Mouse (Mus musculus): ENCODE results near the gene Csrp3.

Csrp3 gene

DNA sequence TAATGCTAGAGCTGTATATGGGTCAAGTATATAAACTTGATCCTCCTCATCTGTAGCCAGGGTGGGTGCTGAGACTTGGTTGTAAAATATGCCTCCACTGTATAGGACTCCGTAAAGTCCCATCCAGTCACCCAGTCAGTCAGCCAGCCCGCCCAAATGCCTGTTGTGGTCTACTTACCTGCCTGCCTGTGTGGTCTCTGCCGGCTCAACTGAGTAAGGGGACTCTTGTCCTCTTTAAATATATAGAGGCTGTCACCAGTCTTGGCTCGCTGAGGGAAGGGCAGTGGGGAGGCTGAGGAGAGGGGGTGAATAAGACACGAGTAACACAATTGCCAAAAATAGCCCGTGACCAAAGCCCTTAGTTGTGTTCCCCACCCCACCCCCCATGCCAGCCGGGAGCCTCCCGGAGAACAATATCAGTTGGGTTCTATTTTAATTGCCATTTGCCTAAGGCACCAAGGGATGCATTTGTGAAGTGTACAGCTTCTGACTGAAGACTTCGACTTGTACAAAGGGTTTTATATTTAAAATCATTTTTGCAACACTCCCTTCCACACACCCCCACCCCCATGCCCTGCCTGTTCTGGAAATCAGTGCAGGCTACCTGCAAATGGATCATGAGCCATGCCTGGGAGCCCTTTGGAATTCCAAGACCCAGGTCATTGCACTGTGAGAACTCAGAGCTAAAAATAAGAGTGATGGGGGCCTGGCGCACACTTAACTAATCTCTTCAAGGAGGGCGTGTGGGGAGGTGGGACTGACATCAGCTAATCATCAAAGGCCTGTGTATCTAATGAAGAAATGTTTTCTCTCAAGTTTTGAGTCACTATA, at the start of gene Csrp3:
Gene Csrp3 (minus strand): TSS at position 214 of the 831 bp plus-strand sequence.
- DNase-seq (ENCODE audit: low spot score): no peak

DNA sequence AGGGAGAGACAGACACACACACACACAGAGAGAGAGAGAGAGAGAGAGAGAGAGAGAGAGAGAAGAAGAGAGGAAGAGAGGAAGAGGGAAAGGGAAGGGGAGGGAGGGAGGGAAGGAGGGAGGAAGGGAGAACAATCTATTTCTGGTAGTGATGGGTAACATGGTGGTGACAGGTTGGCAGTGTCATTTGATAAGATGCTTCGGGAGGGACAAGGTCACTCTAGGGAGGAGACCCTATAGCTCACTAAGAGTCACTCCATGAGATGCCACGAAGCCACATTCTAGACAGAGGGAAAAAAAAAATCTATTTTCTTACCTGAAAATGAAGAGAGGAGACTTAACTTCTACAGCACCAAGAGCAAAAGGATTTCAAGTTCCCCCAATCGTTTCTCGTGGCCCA, 48.2 kb upstream of the Csrp3 start:
- no peak for DNase-seq (ENCODE audit: low spot score)

DNA sequence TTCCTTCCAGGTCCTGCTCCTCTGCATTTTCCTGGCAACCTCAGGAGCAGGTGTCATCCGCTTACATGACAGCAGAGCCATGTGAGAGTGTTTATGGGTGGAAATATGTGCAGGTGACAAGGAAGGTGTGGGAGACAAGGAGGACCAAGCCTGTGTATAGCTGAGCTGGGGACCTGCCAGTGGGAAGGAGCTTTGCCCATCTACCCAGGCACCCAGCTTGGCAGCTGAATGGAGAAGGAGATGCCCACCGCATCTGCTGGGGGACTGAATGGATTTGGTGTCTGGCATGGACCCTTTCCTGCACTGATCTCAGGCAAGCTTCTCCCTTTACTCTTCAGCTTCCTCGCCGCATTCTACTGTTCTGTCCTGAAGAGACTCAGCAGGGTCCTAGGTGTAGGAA, 47.6 kb upstream of the Csrp3 start:
- DNase-seq (ENCODE audit: low spot score): no peak

DNA sequence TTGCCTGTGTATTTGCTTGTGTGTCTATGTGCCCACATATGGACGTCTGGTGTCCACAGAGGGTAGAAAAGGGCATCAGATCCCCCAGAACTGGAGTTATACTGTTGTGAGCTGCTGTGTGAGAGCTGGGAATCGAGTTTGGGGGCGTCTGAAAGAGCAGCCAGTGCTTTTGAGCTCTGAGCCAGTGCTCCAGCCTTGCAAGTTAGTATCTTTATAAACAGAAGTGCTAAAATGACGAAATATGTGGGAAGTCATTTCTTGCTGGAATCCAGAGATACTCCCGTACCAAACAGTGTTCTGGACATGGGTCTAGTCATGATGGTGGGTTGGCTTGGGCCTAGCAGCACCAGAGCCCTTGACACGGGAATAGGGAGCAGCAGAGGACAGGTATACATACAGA, 46.9 kb upstream of the Csrp3 start:
- no peak for DNase-seq (ENCODE audit: low spot score)

DNA sequence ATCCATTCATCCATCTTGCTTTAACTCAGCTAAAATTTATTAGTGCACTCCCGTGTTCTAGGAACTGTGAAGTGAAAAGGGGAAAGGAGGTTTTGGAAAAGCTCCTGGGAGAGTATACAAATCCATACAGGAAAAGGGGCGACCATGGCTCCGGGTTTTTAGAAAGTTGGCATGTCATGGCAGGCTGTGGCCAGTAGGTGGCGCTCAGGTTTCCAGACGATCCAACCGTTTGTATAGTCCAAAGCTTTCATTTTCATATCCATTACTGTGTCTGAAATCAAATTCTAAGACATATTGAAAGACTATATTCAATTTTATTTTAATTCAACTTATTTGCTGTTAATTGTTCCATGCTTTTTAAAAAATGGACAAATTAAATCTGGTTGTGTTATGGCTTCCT, 46.3 kb upstream of the Csrp3 start:
- DNase-seq (ENCODE audit: low spot score): peak; percentile 59

DNA sequence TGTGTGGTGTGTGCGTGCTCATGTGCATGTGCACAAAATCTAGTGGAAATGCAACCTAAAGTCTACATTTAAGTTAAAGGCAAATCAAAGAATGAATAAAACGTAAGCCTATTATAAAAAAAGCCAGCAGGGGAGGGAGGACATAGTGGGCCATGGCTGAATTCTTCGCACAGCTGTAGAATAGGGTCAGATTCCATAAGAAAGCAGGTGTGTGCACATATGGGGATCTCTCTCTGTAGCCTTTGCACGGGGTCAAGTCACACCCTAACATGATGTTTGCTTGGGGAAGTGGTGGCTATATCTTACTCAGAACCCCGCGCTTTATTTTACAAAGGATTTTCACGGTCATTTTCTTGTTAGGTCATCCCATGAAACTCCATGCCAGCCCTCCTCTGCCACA, 45.3 kb upstream of the Csrp3 start:
- DNase-seq (ENCODE audit: low spot score): no peak

DNA sequence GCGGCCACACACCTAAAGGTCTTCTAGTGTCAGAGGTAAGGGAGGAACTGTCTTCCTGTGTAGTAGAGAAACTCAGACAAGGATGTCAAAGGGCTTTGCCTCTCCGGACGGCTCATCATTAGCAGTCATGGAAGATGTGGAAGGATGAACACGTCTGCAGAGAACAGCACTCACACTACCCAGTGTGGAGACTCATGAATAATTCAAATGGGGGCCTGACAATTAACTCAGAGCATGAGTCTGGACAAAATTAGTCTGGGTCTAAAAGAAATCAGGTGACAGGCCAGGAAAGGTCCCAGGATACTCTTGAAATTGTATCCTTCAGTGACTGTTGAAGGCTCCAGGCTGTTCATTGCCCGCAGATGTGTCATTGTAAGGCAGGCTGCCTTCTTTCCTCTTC, 43.2 kb upstream of the Csrp3 start:
- no peak for DNase-seq (ENCODE audit: low spot score)

DNA sequence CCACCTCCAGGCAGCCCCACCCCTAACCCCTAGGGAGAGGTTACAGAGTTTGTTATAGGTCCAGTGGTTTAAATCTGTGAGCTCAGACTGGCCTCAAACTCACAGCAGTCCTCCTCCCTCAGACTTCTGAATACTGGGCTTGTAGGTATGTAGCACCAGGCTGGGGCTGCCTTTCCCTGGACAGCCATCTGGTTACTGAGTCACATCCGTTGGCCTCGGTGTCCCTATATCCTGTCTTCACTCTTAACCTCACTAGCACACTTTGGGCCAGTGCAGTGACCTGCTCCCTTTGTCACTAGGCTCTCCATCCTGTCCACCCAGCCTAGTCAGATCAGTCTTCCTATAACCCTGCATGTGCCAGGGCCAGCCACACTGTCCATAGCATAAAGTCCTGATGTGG, 40.9 kb upstream of the Csrp3 start:
- no peak for DNase-seq (ENCODE audit: low spot score)

DNA sequence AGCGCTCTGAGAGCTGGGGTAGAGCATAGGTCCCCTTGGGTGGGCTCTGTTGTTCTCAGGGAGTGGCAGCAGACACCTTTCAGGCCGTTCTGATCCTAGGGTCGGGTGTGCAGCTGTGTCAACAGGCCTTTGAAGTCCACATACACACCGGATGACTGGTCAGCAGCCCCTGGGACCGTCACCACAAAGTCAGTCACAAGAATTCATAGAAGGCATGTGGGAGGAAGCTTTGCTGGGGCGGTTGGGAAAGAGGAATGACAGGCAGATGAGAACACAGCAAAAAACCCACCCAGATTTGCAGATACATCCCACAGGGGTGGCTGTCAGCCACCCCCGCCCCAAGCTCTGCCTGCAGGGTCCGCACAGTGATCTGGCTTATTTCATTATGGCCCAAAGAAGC, 40.1 kb upstream of the Csrp3 start:
- DNase-seq (ENCODE audit: low spot score): no peak

DNA sequence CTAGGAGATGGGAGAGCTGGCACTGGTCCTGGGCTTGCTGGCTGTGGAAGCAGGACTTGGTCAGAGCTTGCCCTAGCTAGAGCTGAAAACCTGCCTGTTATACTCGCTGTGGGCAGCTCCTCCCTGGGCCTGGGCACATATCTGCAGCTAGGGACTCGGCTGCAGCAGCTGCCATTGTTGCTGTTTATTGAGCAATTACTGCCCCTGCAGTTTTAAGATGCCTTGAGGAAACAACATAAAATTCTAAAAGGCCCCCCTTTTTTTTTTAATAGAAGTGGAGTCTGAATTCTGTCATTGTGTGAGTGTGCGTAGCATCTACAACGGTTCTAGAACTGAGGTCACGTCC, 36.4 kb upstream of the Csrp3 start:
- DNase-seq (ENCODE audit: low spot score): no peak

DNA sequence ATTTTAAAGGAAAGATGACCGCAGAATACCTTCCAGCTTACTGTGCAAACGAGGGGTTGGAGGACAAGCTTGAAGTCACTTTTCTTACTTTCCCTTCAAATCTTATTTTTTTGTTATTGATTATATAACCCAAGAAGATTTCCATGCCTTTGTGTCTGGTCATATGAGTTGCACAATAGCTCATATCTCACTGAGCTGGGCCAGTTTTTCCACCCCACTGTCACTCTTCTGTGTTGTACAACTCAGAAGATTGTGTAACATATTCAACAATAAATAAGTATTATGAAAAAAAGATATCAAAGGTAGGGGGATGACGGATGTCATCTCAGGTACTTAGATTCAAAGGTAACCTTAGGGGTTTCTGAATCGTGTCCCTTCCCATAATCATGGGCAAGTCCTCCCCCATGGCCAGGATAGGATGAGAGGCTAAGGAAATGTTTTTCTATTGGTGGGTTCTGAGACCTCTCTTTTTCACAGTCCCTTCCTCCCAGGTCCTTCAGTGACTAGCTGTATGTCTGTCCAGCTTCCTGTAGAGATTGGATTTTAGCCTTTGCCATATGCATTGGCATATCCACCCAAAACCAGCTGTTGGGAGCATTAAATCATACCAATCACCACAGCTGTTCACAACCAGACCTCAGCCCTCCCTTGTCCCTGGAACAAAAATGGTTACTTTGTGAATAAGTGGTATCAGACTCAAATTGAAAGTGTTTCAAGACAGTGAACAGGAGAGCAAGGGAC, 35.9 kb upstream of the Csrp3 start:
- DNase-seq (ENCODE audit: low spot score): no peak

DNA sequence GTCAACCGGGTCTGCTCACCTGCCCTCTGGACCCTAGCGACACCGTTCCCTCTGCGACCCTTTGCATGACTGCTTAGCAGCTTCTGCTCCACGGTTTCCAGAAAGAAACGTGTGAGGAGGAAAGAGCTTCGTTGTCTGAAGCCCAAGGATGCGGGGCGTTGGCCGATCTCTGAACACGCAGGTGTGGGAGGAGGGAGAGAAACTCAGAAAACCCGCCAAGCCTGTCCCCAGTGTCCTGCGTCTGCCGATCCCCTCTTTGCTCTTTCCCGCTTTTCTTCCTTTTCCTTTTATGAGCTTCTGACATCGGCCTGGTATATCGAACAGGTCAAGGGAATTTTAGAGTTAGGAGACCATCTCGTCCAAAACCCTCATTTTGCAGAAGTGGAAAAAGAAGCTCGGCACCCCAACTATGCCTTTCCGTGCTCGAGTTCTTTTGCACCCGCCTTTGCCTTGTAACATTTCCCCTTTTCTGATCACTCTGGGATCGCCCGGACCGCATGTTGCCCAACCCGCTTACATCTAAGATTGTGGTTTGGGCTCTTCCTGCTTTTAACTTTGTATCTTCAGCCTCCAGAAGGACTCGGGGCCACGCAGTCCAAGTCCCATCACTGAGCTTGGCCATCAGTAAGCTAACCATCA, 34.3 kb upstream of the Csrp3 start:
- peak; percentile 46 for DNase-seq (ENCODE audit: low spot score)

DNA sequence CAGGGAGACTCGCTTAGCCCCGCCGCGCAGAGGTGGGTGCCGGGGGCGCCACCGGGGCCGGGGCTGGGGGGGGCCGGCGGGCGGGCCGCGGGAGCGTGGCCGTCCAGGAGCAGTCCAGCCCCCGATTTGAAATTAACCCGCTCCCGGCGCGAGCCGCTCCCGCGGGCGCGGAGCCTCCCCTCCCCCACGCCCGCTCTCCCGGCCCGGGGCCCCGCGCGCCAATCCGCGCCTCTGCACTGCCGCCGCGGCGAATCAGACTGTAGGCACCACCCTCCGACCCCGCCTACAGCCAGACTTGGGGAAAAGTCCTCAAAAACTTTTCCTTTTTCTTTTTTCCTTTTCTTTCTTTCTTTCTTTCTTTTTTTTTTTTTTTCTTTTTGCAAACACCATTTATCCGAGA, 33.7 kb upstream of the Csrp3 start, which contains the start of gene E2f8:
Gene E2f8 (minus strand): TSS at position 111 of the 400 bp plus-strand sequence.
- peak; percentile 54 for DNase-seq (ENCODE audit: low spot score)

DNA sequence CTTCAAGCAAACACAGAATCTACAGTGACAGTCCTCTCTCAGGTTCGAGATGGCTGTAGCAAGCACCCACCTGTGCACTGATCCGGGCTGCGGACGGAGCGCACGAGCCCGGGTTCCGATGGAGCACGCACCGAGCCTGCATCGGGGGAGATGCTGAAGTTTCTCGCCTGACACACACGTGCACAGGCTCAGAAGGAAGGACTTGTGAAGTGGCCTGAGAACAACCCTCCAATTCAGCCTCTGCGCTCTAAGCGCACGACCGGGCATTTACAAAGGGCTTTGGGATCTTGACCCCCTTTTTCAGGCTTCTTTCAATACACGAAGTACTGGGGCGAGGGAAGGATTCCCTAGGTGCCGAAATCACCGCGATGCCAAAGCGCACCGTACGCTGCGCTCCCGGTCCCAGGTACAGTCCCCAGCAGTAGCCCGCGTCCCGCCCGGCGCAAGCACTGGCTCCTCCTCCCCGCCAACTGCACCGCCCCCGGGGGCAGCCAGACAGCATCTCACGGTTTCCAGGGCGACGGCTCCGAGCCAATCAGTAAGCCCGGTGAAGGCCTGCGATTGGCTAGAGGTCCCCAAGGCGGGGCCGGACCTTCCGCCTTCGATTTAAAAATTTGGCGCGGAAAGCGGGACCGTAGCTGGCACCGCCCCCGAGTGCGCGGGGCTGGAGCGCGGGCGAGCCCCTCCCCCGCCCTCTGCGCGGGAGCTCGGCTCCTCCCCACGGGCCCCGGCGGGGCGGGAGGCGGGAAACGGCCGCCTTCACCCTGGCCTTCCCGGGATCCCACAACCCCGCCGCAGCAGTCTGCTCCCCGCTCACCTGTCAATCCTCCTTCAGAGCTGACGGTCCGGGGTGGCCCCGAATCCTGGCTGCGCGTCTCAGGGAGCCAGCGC, 33.0 kb upstream of the Csrp3 start:
- DNase-seq (ENCODE audit: low spot score): peak; percentile 97

DNA sequence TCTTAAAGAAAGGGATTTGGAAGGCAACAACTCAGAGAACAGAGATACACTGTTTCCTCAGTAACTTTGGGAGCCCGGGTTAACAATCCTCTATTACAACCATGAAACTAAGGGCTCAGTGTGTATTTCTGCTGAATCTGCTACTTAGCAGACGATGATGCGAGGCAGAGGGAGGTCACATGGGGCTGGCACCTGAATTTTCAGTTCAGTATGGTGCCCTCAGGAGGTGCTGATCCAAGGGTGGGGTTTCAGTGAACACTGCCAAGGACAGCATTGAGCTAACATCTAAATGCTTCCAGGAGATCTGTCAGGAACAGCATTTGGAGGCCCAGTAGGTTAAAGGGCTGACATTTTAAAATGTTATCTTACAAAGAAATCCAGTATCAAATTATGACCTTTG, 31.7 kb upstream of the Csrp3 start:
- no peak for DNase-seq (ENCODE audit: low spot score)

DNA sequence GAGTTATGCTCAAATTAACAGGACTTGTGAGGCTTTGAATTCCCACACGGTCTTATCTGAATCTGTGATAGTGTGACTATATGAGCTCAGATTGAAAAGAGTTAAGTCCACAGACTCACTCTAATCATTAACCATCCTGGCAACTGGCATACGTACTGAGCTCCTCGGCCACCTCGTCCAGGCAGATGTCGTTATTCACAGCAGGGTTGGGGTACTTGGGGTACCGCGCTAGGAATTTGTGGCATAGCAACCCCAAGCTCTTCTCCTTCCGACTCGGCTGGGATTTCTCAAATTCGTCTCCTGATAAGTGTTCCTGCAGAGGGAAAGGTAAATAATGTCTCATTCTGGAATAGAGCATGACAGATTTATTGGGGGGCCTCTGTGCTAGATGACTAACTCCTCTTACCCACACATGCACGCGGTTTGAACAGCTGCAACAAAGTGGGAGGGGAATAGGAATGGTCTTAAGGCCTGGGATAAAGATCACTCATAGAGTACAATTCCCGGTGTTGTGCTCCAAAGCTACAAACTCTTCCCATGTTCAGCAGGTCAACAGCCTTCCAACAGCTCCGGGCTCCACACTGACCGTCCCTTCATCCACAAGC, 30.1 kb upstream of the Csrp3 start:
- no peak for DNase-seq (ENCODE audit: low spot score)

DNA sequence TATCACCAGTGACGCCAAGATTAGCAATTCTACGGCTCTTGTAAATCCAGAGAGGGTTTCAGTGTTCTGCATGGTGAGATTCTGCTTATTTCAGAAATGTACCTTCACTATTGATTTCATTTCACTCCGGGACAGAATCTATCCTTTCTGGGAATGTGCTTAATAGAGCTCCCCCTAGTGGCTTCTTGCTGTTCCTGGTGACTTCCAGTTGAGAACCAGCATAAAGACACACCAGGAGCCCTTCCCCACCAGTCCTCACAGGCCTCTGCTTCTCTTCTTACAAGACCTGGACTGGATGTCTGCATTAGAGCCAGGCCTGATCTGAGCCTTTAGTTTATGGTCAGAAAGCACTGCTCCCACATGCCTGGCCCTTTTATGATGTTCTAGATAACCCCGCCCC, 28.7 kb upstream of the Csrp3 start:
- peak; percentile 71 for DNase-seq (ENCODE audit: low spot score)

DNA sequence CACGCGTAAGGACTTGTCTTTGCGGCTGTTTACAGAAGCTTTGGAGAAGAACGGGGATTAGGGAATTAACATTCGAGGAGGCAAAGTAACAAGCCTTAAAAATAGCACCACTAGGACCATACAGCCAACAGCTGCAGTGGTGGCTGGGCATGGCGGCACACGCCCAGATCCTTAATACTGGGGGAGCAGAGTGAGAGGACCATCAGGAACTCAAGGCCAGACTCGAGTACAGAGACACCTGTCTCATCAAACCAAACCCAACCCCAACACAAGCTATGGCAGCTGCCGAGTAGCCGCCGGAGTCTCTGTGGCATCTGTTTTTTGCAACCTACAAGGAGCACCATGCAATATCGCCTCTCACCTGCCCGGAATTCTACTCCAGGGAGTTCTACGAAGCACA, 27.3 kb upstream of the Csrp3 start:
- DNase-seq (ENCODE audit: low spot score): no peak

DNA sequence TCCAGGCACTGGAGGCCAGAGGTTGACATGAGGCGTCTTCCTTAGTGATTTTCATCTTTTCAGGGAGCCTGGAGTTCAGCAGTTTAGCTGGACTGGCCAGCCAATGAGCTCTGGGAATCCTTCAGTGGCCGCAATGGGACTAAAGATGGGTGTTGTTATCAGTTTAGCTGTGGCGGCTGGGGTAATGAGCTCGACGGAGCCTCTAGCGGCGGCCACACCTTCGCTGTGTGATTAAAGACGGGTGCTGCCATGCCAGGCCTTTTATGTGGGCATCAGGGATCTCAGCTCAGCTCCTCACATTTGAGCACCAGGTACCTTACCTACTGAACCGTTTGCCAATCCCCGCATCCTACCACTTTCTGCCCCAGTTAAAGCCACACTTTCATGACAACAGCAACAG, 23.5 kb upstream of the Csrp3 start:
- no peak for DNase-seq (ENCODE audit: low spot score)

DNA sequence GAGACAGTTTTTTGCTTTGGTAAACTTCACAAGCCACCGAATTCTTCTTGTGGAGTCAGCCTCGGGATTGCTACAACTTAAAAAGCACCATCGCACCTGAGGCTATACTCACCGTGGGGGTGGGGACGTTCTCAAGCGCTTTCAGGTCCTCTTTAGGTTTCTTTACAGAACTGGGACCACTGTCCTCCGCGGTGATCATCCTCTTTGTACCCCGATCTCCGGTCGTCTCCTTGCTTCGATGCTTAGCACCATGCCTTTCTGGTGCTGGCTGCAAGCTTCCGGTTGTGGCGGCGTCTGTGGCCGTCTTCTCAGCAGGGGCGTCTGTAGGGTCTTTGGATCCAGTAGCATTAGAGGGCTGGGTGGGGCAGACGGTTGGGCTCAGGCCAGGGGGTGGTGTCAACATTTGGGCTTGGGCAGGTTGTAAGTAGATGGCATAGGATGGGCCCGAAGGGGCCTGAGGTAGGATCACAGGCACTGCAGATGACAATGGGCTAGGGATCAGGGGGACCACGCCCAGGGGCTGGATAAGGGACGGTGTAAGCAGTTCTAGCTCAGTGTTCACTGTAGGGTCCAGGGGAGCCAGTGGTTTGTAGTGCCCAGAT, 22.8 kb upstream of the Csrp3 start:
- no peak for DNase-seq (ENCODE audit: low spot score)

DNA sequence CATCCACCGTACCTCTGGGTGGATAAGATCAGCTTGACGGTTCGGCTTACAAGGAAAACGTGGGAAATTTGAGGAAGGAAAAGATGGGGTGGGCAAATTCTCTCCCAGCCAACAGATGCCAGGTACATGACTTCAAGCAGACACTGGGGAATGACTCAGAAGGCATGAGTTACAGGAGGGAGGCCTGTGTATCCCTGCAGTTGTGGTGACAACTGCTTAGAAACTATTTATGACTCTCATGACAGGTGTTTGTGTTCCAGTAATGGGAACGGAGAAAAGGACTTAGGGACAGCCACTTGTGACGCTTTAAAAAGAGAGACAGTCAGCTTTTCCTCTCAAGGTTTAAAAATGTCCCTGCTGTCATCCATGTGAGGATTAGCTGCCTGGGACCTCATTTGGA, 22.3 kb upstream of the Csrp3 start:
- DNase-seq (ENCODE audit: low spot score): no peak
